Mouse (Mus musculus): ENCODE measurements around the gene Agpat4.

Gene Agpat4

GRCm38 (mm10) chr17:12231087-12231486, 112.6 kb downstream of the Agpat4 start:
- no peak for DNase-seq

- DNase-seq, result no peak
Observed at GRCm38 (mm10) chr17:12232724-12233123, 114.2 kb downstream of the Agpat4 start.

GRCm38 (mm10) chr17:12240701-12241100, 122.2 kb downstream of the Agpat4 start:
- no peak for DNase-seq

- DNase-seq, result no peak
Observed at GRCm38 (mm10) chr17:12249783-12250504, 131.4 kb downstream of the Agpat4 start.

- DNase-seq, result no peak
Observed at GRCm38 (mm10) chr17:12250581-12250980, 132.1 kb downstream of the Agpat4 start.

- no peak for DNase-seq
Observed at GRCm38 (mm10) chr17:12256142-12256541, 137.6 kb downstream of the Agpat4 start.

GRCm38 (mm10) chr17:12258517-12258916, 140.0 kb downstream of the Agpat4 start:
- DNase-seq, result no peak

GRCm38 (mm10) chr17:12259957-12260356, 141.5 kb downstream of the Agpat4 start:
- DNase-seq, result no peak

GRCm38 (mm10) chr17:12261376-12261775, 142.9 kb downstream of the Agpat4 start:
- peak; percentile 44 to 58 for DNase-seq

- peak in 1 of 2 experiments; percentile 35 for DNase-seq
Observed at GRCm38 (mm10) chr17:12261887-12262286, 143.4 kb downstream of the Agpat4 start.

GRCm38 (mm10) chr17:12262851-12263250, 144.3 kb downstream of the Agpat4 start:
- no peak for DNase-seq

GRCm38 (mm10) chr17:12263787-12264186, 145.3 kb downstream of the Agpat4 start:
- DNase-seq, result no peak

GRCm38 (mm10) chr17:12264293-12264692, 145.8 kb downstream of the Agpat4 start:
- DNase-seq, result no peak

GRCm38 (mm10) chr17:12265969-12266925, 147.7 kb downstream of the Agpat4 start:
- DNase-seq, result peak in 1 of 2 experiments; percentile 55

GRCm38 (mm10) chr17:12268091-12268490, 149.6 kb downstream of the Agpat4 start:
- DNase-seq, result no peak

- no peak for DNase-seq
Observed at GRCm38 (mm10) chr17:12268538-12268937, 150.0 kb downstream of the Agpat4 start.

Measured in cerebellum, postnatal 25 days (tissue).